Mouse (Mus musculus): ENCODE data around the gene Rpl9. TPM values are rescaled to one million over a fixed set of nuclear protein-coding genes. Genes with fewer than 3 reads are reported as not detected.
A peak's percentile ranks its signal among the peaks of the same experiment; 100 is the strongest.

The Rpl9 gene
- polyA plus RNA-seq, 1 experiment from 2014 or later, result 1,248 TPM

DNA sequence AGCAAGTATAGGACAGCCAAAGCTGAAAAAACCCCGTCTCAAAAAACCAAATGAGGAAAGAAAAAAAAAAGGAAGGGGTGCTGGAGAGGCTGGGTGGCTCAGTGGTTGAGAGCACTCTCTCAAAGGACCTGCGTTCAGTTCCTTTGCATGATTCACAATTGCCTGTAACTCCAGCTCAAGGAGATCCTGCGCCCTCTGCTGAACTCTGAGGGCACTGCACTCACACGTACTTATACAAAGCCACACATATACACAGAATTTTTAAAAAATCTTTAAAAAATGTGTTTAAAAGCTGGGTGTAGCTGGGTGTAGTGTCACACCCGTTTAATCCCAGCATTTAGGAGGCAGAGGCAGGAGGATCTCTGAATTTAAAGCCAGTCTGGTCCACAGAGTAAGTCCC lies 36.3 kb downstream of the Rpl9 start:
- H3K9ac ChIP-seq (ENCODE audit: low read depth, low read length), result no peak overlapping the region
- ATAC-seq (replicated peaks; ENCODE audit: low FRiP score) (no peak), DNase-seq (ENCODE audit: low spot score) (no peak)
- H3K27me3 ChIP-seq (replicated peaks; ENCODE audit: control insufficient read depth, insufficient read depth, low read length), result no peaks in the 10 kb centered on the region
- no peak overlapping the region for H3K4me3 ChIP-seq (ENCODE audit: low read depth, low read length)
- no peaks in the 10 kb centered on the region for H3K36me3 ChIP-seq (ENCODE audit: control insufficient read depth, insufficient read depth, low read length)
- H3K27ac ChIP-seq (ENCODE audit: low read depth, low read length), result no peak overlapping the region
- H3K4me2 ChIP-seq, result no peak overlapping the region
- WGBS, result 73% methylated on average over 5 of the region's 5 CpGs
- no peaks in the 10 kb centered on the region for H3K4me1 ChIP-seq (replicated peaks; ENCODE audit: control insufficient read depth, insufficient read depth, low read length)
- 0 out of 2 replicates have a peak, but pooled peaks cover 2% of the 10 kb centered on the region for H3K9me3 ChIP-seq (ENCODE audit: control insufficient read depth, low read length)

DNA sequence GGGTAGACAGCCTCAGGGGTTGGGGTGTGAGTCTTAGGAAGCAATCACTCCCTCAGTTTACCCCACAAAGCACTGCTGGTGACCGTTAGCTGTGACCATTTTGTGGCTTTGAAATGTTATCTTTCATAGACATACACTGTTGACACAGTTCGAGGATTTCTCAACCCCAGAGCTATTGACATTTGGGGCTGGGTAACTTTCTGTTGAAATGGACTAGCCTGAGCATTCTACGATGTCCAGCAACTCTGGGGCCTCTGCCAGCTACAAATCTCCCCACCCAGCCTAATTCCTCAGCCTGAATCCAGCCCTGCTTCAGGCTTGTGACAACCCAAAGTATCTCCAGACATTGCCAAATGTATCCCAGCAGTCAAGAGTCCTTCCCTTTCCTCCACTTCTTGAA lies 37.1 kb downstream of the Rpl9 start:
- Histone ChIP-seq H3K9ac (ENCODE audit: low read depth, low read length) (no peak overlapping the region), H3K27ac (ENCODE audit: low read depth, low read length) (no peak overlapping the region), H3K4me3 (ENCODE audit: low read depth, low read length) (no peak overlapping the region), H3K9me3 (ENCODE audit: control insufficient read depth, low read length) (0 out of 2 replicates have a peak, but pooled peaks cover 2% of the 10 kb centered on the region), H3K4me1 (replicated peaks; ENCODE audit: control insufficient read depth, insufficient read depth, low read length) (no peaks in the 10 kb centered on the region), H3K36me3 (ENCODE audit: control insufficient read depth, insufficient read depth, low read length) (no peaks in the 10 kb centered on the region), H3K27me3 (replicated peaks; ENCODE audit: control insufficient read depth, insufficient read depth, low read length) (no peaks in the 10 kb centered on the region), H3K4me2 (no peak overlapping the region)
- no peak for DNase-seq (ENCODE audit: low spot score)
- 40% methylated on average over 3 of the region's 3 CpGs for WGBS
- ATAC-seq (replicated peaks; ENCODE audit: low FRiP score), result peak; percentile 41; the same call in 1 of the 2 replicates

- Histone ChIP-seq H3K4me3 (ENCODE audit: low read depth, low read length) (no peak overlapping the region), H3K27ac (ENCODE audit: low read depth, low read length) (no peak overlapping the region), H3K9ac (ENCODE audit: low read depth, low read length) (no peak overlapping the region), H3K4me2 (peak overlapping the region; percentile 33; the same call in 1 of the 2 replicates), H3K27me3 (replicated peaks; ENCODE audit: control insufficient read depth, insufficient read depth, low read length) (no peaks in the 10 kb centered on the region), H3K9me3 (ENCODE audit: control insufficient read depth, low read length) (0 out of 2 replicates have a peak, but pooled peaks cover 2% of the 10 kb centered on the region), H3K36me3 (ENCODE audit: control insufficient read depth, insufficient read depth, low read length) (no peaks in the 10 kb centered on the region), H3K4me1 (replicated peaks; ENCODE audit: control insufficient read depth, insufficient read depth, low read length) (no peaks in the 10 kb centered on the region)
- no peak for ATAC-seq (replicated peaks; ENCODE audit: low FRiP score)
- WGBS, result 61% methylated on average over 10 of the region's 10 CpGs
- no peak for DNase-seq (ENCODE audit: low spot score)
Observed at GRCm38 (mm10) chr5:65350508-65350907, 40.7 kb downstream of the Rpl9 start.

DNA sequence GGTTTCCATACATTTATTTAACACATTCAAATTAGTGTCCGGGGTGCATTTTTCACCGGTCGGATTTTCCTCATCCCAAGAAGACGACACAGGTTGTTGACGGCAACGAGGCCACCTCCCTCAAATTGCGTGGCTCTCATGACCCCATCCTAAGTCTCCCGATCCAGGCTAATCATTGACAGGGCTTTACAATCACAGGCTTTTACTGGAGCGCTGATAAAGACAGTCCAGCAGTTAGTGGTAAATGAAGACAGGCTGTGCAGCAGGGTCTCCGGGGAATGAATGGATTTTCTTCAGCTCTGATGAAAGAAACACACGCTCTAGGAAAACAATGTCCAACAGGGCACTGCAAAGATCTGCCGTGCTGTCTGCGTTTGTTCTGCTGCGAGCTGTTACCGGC lies 43.1 kb downstream of the Rpl9 start, which contains the start of gene Klb:
Gene Klb, plus strand, starts transcription at position 147 of the 400 bp plus-strand sequence.
- H3K27me3 ChIP-seq (replicated peaks; ENCODE audit: control insufficient read depth, insufficient read depth, low read length), result no peaks in the 10 kb centered on the region
- H3K36me3 ChIP-seq (ENCODE audit: control insufficient read depth, insufficient read depth, low read length), result no peaks in the 10 kb centered on the region
- peak within 1 kb of the TSS; percentile 16; the same call in 1 of the 2 replicates for H3K4me2 ChIP-seq
- DNase-seq (ENCODE audit: low spot score) (no peak), ATAC-seq (replicated peaks; ENCODE audit: low FRiP score) (no peak)
- H3K9me3 ChIP-seq (ENCODE audit: control insufficient read depth, low read length), result no peaks in the 10 kb centered on the region
- peak within 1 kb of the TSS; percentile 37 for H3K4me3 ChIP-seq (ENCODE audit: low read depth, low read length)
- no peak within 1 kb of the TSS for H3K27ac ChIP-seq (ENCODE audit: low read depth, low read length)
- no peaks in the 10 kb centered on the region for H3K4me1 ChIP-seq (replicated peaks; ENCODE audit: control insufficient read depth, insufficient read depth, low read length)
- 64% methylated on average over 15 of the region's 15 CpGs for WGBS
- no peak within 1 kb of the TSS for H3K9ac ChIP-seq (ENCODE audit: low read depth, low read length)

DNA sequence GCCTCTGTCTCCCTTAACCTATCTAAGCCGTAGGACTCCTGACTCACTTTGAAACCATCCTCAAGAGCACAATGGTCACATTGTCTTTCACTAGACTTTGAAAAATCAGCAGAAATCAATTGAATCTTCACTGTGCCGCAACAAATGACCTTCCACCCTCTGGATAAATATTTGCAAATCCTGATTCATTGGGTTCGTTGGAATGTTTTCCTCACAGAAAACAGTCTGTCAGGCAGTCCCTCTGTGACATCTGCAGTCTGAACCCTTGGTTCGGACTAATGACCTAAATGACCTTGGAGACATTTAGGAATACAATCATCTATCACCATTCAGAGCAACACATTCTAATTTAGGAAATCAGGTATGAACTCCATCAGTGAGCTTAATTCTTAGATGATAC lies 51.1 kb downstream of the Rpl9 start:
- 59% methylated on average over 4 of the region's 4 CpGs for WGBS
- no peak overlapping the region for H3K4me2 ChIP-seq
- H3K9ac ChIP-seq (ENCODE audit: low read depth, low read length), result no peak overlapping the region
- H3K4me3 ChIP-seq (ENCODE audit: low read depth, low read length), result no peak overlapping the region
- no peaks in the 10 kb centered on the region for H3K9me3 ChIP-seq (ENCODE audit: control insufficient read depth, low read length)
- no peaks in the 10 kb centered on the region for H3K4me1 ChIP-seq (replicated peaks; ENCODE audit: control insufficient read depth, insufficient read depth, low read length)
- H3K27ac ChIP-seq (ENCODE audit: low read depth, low read length), result no peak overlapping the region
- H3K36me3 ChIP-seq (ENCODE audit: control insufficient read depth, insufficient read depth, low read length), result no peaks in the 10 kb centered on the region
- ATAC-seq (replicated peaks; ENCODE audit: low FRiP score) (no peak), DNase-seq (ENCODE audit: low spot score) (no peak)
- H3K27me3 ChIP-seq (replicated peaks; ENCODE audit: control insufficient read depth, insufficient read depth, low read length), result no peaks in the 10 kb centered on the region

- H3K27ac ChIP-seq (ENCODE audit: low read depth, low read length), result no peak overlapping the region
- WGBS, result 72% methylated on average over 6 of the region's 6 CpGs
- H3K9me3 ChIP-seq (ENCODE audit: control insufficient read depth, low read length), result no peaks in the 10 kb centered on the region
- ATAC-seq (replicated peaks; ENCODE audit: low FRiP score) (no peak), DNase-seq (ENCODE audit: low spot score) (no peak)
- peaks cover 3% of the 10 kb centered on the region; the same call in 1 of the 2 replicates for H3K36me3 ChIP-seq (ENCODE audit: control insufficient read depth, insufficient read depth, low read length)
- peaks cover 8% of the 10 kb centered on the region; the same call in 1 of the 2 replicates for H3K4me1 ChIP-seq (replicated peaks; ENCODE audit: control insufficient read depth, insufficient read depth, low read length)
- no peak overlapping the region for H3K4me3 ChIP-seq (ENCODE audit: low read depth, low read length)
- H3K27me3 ChIP-seq (replicated peaks; ENCODE audit: control insufficient read depth, insufficient read depth, low read length), result no peaks in the 10 kb centered on the region
- no peak overlapping the region for H3K4me2 ChIP-seq
- H3K9ac ChIP-seq (ENCODE audit: low read depth, low read length), result no peak overlapping the region
Observed at GRCm38 (mm10) chr5:65338394-65338793, 52.9 kb downstream of the Rpl9 start.

Other genes starting within 250 kb of the Rpl9 start
- gene Wdr19, start 191.7 kb downstream of the Rpl9 start, polyA plus RNA-seq (2014; fragmentation: Nextera tagmentation; extraction: Ambion mirVana), result 4.9 and 5.8 TPM in 2 replicates
- gene Rfc1, start 55.8 kb downstream of the Rpl9 start, polyA plus RNA-seq (2014; fragmentation: Nextera tagmentation; extraction: Ambion mirVana), result 82.3 and 83.3 TPM in 2 replicates
- gene Klb, start 43.1 kb downstream of the Rpl9 start, polyA plus RNA-seq (2014; fragmentation: Nextera tagmentation; extraction: Ambion mirVana), result 10.8 and 11.6 TPM in 2 replicates
- gene Lias, start 53 bp upstream of the Rpl9 start, polyA plus RNA-seq (2014; fragmentation: Nextera tagmentation; extraction: Ambion mirVana), result 80.2 and 80.8 TPM in 2 replicates
- gene Ugdh, start 44.5 kb upstream of the Rpl9 start, polyA plus RNA-seq (2014; fragmentation: Nextera tagmentation; extraction: Ambion mirVana), result 48.2 and 49.3 TPM in 2 replicates
- not detected in 2 replicates for gene Gm43552, start 101.4 kb upstream of the Rpl9 start, polyA plus RNA-seq (2014; fragmentation: Nextera tagmentation; extraction: Ambion mirVana)
- 56.5 and 68.9 TPM in 2 replicates for gene Smim14, start 145.7 kb upstream of the Rpl9 start, polyA plus RNA-seq (2014; fragmentation: Nextera tagmentation; extraction: Ambion mirVana)
- gene Ube2k, start 145.8 kb upstream of the Rpl9 start, polyA plus RNA-seq (2014; fragmentation: Nextera tagmentation; extraction: Ambion mirVana), result 126 and 131 TPM in 2 replicates